8 mouse cellular contexts compared by ENCODE assay signal in the genomic region with DNA sequence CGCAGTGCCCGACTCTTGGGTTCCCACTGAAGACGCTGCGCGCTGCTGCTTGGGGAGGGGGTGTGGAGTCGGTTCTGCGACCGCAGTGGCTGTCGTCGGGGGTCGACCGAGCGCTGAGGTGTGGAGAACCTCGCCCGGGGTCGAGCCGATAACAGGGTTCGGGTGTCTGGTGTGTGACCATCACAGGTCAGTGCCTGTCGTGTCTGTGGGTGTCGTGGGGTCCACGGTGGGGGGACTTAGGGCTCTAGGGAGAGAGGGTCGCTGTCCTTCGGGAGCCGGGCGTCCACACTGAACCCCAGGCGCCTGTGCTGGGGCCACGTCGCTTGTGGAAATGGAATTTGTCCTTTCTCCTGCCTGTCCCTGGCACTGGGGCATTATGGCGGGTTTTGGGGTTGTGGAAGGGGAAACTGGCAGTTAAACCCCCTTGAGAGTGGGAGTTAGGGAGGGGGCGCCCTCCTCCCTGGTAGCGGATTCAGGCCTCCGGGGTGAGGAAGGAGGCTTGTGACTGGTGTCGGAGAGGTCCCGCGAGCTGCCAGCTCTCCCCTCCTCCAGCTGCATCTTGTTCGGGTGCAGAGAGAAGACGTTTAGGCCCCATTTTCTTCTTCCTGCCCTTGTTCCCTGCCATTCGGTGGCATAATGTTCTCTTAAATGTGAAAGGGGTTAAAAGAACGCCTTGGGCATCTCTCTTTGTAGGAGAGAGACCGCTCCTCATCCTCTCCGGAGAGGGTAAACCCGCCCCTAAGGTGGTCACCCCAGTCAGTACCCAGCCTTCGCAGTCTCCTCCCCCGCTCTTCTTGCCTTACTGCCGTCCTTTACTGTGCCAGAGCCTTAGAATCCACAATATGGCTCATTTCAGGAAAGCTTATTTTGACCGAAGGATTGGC. TPM values are rescaled to one million over a fixed set of nuclear protein-coding genes. Genes with fewer than 3 reads are reported as not detected.
DNase-seq lines count a peak whose midpoint lies in the region; ATAC-seq and TF ChIP-seq lines count a peak whose summit lies in the region.

No protein-coding gene starts in this region.

- H3K27ac ChIP-seq in hindbrain, postnatal 0 days: peak overlapping the region; percentile 100

- intact Hi-C loops in left cerebral cortex, postnatal 25 days (cut with DNase I): no loop called here

- H3K4me2 ChIP-seq in hindbrain, postnatal 0 days (ENCODE audit: low read depth, low read length): peak overlapping the region; percentile 89

- H3K36me3 ChIP-seq in hindbrain, postnatal 0 days (ENCODE audit: insufficient read depth, low read length): no peaks in the 10 kb centered on the region

- WGBS in hindbrain, postnatal 0 days: 2% methylated on average over 44 of the region's 46 CpGs

- H3K9me3 ChIP-seq in hindbrain, postnatal 0 days (ENCODE audit: low read length): no peaks in the 10 kb centered on the region

- H3K4me1 ChIP-seq in hindbrain, postnatal 0 days (ENCODE audit: insufficient read depth, low read length): 0 out of 2 replicates have a peak, but pooled peaks cover 3% of the 10 kb centered on the region

- H3K4me3 ChIP-seq in hindbrain, postnatal 0 days (ENCODE audit: low read length): peak overlapping the region; percentile 89

- peak; percentile 51 to 66 for DNase-seq in cerebellum, postnatal 36 days
- peak; percentile 29 to 36 for DNase-seq in gastrocnemius, adult 8-10 months (ENCODE audit: low spot score in 2 of 2)
- peak; percentile 73 for DNase-seq in hindbrain, postnatal 0 days (ENCODE audit: low spot score)
- peak; percentile 56 to 82 for DNase-seq in left cerebral cortex, postnatal 25 days (ENCODE audit: low spot score in 2 of 2)
- DNase-seq in right cerebral cortex, postnatal 14 days: peak; percentile 39
- DNase-seq in urinary bladder, postnatal 36 days (ENCODE audit: low spot score in 2 of 2): peak; percentile 46 to 53

- H3K27me3 ChIP-seq in hindbrain, postnatal 0 days (ENCODE audit: insufficient read depth, low read length): no peaks in the 10 kb centered on the region

- H3K9ac ChIP-seq in hindbrain, postnatal 0 days (replicated peaks; ENCODE audit: low read length): peak overlapping the region; percentile 99

- TF ChIP-seq CTCF in hindbrain, postnatal 0 days (IDR thresholded peaks at IDR 0.05; ENCODE audit: low read depth): no peak

- peak; percentile 4 for ATAC-seq in activated CD4-positive, CD25-positive, alpha-beta regulatory T cell, adult 4 months
- no peak for ATAC-seq in hindbrain, postnatal 0 days
- 0 out of 2 replicates have a peak, but pooled peaks have one; percentile 5 for ATAC-seq in megakaryocyte progenitor cell, adult 5-6 weeks (replicated peaks; ENCODE audit: poor library complexity)

RNA-seq across cellular contexts. Expression of gene Kmt2e, which starts 0.6 kb away (rescaled TPM):
- polyA plus RNA-seq in activated CD4-positive, CD25-positive, alpha-beta regulatory T cell, adult 4 months (2017; shearing (Covaris generic)): 100 to 1,000 TPM; 171 to 206 TPM
- total RNA-seq in gastrocnemius, adult 8-10 months (2022): 10 to 100 TPM; 23.9 to 33.7 (median 28.2) TPM
- total RNA-seq in hindbrain, postnatal 0 days (2014; rRNA removed): 44.7 and 51.2 TPM in 2 replicates
- polyA plus RNA-seq in hindbrain, postnatal 0 days (2015; fragmentation: Nextera tagmentation; extraction: Ambion mirVana): 119 and 124 TPM in 2 replicates
- total RNA-seq in left cerebral cortex, postnatal 25 days (2021): 10 to 100 TPM; 87.4 to 98.5 TPM
- total RNA-seq in megakaryocyte progenitor cell, adult 5-6 weeks (2015): 122 and 127 TPM in 2 replicates
- total RNA-seq in megakaryocyte progenitor cell, adult 5-6 weeks (2017): 50.1 and 60.1 TPM in 2 replicates
